Mouse (Mus musculus) retina, postnatal 1 day (tissue): ENCODE results near the gene Rtkn.
A peak's percentile ranks its signal among the peaks of the same experiment; 100 is the strongest.

Experiments used
- DNase-seq: peaks from one replicate; pipeline ENCODE4 v3.0.0-alpha.2; 2012

The Rtkn gene

GRCm38 (mm10) chr6:83117165-83117438 lies 18.2 kb upstream of the Rtkn start:
- DNase-seq: no peak

- DNase-seq: no peak
These were observed 17.6 kb upstream of the Rtkn start for GRCm38 (mm10) chr6:83117616-83118015.

GRCm38 (mm10) chr6:83118369-83118768 lies 16.9 kb upstream of the Rtkn start:
- DNase-seq: no peak

- DNase-seq: no peak
These were observed 16.2 kb upstream of the Rtkn start for GRCm38 (mm10) chr6:83118825-83119733.

- no peak for DNase-seq
These were observed 15.6 kb upstream of the Rtkn start for GRCm38 (mm10) chr6:83119734-83120051.

GRCm38 (mm10) chr6:83120930-83121862 lies 14.1 kb upstream of the Rtkn start, which contains the start of gene Wbp1:
Gene Wbp1, minus strand, starts transcription at chr6:83121559.
- DNase-seq: peak; percentile 100

- no peak for DNase-seq
These were observed 13.2 kb upstream of the Rtkn start for GRCm38 (mm10) chr6:83121863-83122710.

- DNase-seq: no peak
These were observed 12.3 kb upstream of the Rtkn start for GRCm38 (mm10) chr6:83122961-83123360.

- DNase-seq: peak; percentile 98
These were observed 10.4 kb upstream of the Rtkn start for GRCm38 (mm10) chr6:83124851-83125312.

- DNase-seq: no peak
These were observed 9.9 kb upstream of the Rtkn start, which contains the start of gene Ino80b for GRCm38 (mm10) chr6:83125331-83125730. Gene Ino80b, minus strand, starts transcription at chr6:83125431.

GRCm38 (mm10) chr6:83127419-83127818 lies 7.8 kb upstream of the Rtkn start:
- no peak for DNase-seq

- no peak for DNase-seq
These were observed 3.7 kb upstream of the Rtkn start for GRCm38 (mm10) chr6:83131469-83132034.

GRCm38 (mm10) chr6:83132176-83132919 lies 2.9 kb upstream of the Rtkn start:
- no peak for DNase-seq

GRCm38 (mm10) chr6:83134226-83134625 lies 1.0 kb upstream of the Rtkn start:
- no peak for DNase-seq

- no peak for DNase-seq
These were observed 403 bp downstream of the Rtkn start for GRCm38 (mm10) chr6:83135571-83136161.

GRCm38 (mm10) chr6:83136291-83136880 lies 1.1 kb downstream of the Rtkn start:
- no peak for DNase-seq

- peak; percentile 83 for DNase-seq
These were observed 1.8 kb downstream of the Rtkn start for GRCm38 (mm10) chr6:83136881-83137575.

- DNase-seq: peak; percentile 87
These were observed 2.3 kb downstream of the Rtkn start for GRCm38 (mm10) chr6:83137576-83137950.

GRCm38 (mm10) chr6:83138056-83138455 lies 2.8 kb downstream of the Rtkn start:
- DNase-seq: peak; percentile 81

- DNase-seq: no peak
These were observed 4.8 kb downstream of the Rtkn start for GRCm38 (mm10) chr6:83140044-83140443.
